Mouse (Mus musculus): ENCODE results near the gene Ereg. TPM values are rescaled to one million over a fixed set of nuclear protein-coding genes. Genes with fewer than 3 reads are reported as not detected.

Gene Ereg
- total RNA-seq (2017): 0.23 TPM in 1 of 2 replicates, not detected in the other

- ATAC-seq (ENCODE audit: extremely low read depth, insufficient number of reproducible peaks, low FRiP score, poor library complexity, severe bottlenecking): no peak
These were observed at the start of gene Ereg for GRCm38 (mm10) chr5:91074450-91074950. Ereg (plus strand) TSS chr5:91074622.

- no peak for ATAC-seq (ENCODE audit: extremely low read depth, insufficient number of reproducible peaks, low FRiP score, poor library complexity, severe bottlenecking)
These were observed 47.3 kb upstream of the Ereg start, which contains the start of gene Epgn for GRCm38 (mm10) chr5:91027164-91027563. Epgn (plus strand) TSS chr5:91027464.

- ATAC-seq (ENCODE audit: extremely low read depth, insufficient number of reproducible peaks, low FRiP score, poor library complexity, severe bottlenecking): no peak
These were observed 46.6 kb upstream of the Ereg start for GRCm38 (mm10) chr5:91027840-91028239.

- ATAC-seq (ENCODE audit: extremely low read depth, insufficient number of reproducible peaks, low FRiP score, poor library complexity, severe bottlenecking): no peak
These were observed 43.8 kb upstream of the Ereg start for GRCm38 (mm10) chr5:91030629-91031028.

- no peak for ATAC-seq (ENCODE audit: extremely low read depth, insufficient number of reproducible peaks, low FRiP score, poor library complexity, severe bottlenecking)
These were observed 39.1 kb upstream of the Ereg start for GRCm38 (mm10) chr5:91035341-91035740.

GRCm38 (mm10) chr5:91036628-91037027 lies 37.8 kb upstream of the Ereg start:
- no peak for ATAC-seq (ENCODE audit: extremely low read depth, insufficient number of reproducible peaks, low FRiP score, poor library complexity, severe bottlenecking)

GRCm38 (mm10) chr5:91037756-91038155 lies 36.7 kb upstream of the Ereg start:
- no peak for ATAC-seq (ENCODE audit: extremely low read depth, insufficient number of reproducible peaks, low FRiP score, poor library complexity, severe bottlenecking)

- ATAC-seq (ENCODE audit: extremely low read depth, insufficient number of reproducible peaks, low FRiP score, poor library complexity, severe bottlenecking): no peak
These were observed 35.9 kb upstream of the Ereg start for GRCm38 (mm10) chr5:91038547-91038946.

GRCm38 (mm10) chr5:91038963-91039362 lies 35.5 kb upstream of the Ereg start:
- ATAC-seq (ENCODE audit: extremely low read depth, insufficient number of reproducible peaks, low FRiP score, poor library complexity, severe bottlenecking): no peak

- no peak for ATAC-seq (ENCODE audit: extremely low read depth, insufficient number of reproducible peaks, low FRiP score, poor library complexity, severe bottlenecking)
These were observed 26.4 kb upstream of the Ereg start for GRCm38 (mm10) chr5:91047987-91048386.

GRCm38 (mm10) chr5:91048397-91048796 lies 26.0 kb upstream of the Ereg start:
- ATAC-seq (ENCODE audit: extremely low read depth, insufficient number of reproducible peaks, low FRiP score, poor library complexity, severe bottlenecking): no peak

- no peak for ATAC-seq (ENCODE audit: extremely low read depth, insufficient number of reproducible peaks, low FRiP score, poor library complexity, severe bottlenecking)
These were observed 2.1 kb upstream of the Ereg start for GRCm38 (mm10) chr5:91072340-91072739.

- no peak for ATAC-seq (ENCODE audit: extremely low read depth, insufficient number of reproducible peaks, low FRiP score, poor library complexity, severe bottlenecking)
These were observed 796 bp upstream of the Ereg start for GRCm38 (mm10) chr5:91073626-91074025.

- ATAC-seq (ENCODE audit: extremely low read depth, insufficient number of reproducible peaks, low FRiP score, poor library complexity, severe bottlenecking): no peak
These were observed 396 bp upstream of the Ereg start for GRCm38 (mm10) chr5:91074026-91074425.

GRCm38 (mm10) chr5:91075021-91075420 lies 599 bp downstream of the Ereg start:
- no peak for ATAC-seq (ENCODE audit: extremely low read depth, insufficient number of reproducible peaks, low FRiP score, poor library complexity, severe bottlenecking)

- no peak for ATAC-seq (ENCODE audit: extremely low read depth, insufficient number of reproducible peaks, low FRiP score, poor library complexity, severe bottlenecking)
These were observed 8.6 kb downstream of the Ereg start for GRCm38 (mm10) chr5:91083016-91083415.

GRCm38 (mm10) chr5:91085291-91085690 lies 10.9 kb downstream of the Ereg start:
- no peak for ATAC-seq (ENCODE audit: extremely low read depth, insufficient number of reproducible peaks, low FRiP score, poor library complexity, severe bottlenecking)

- no peak for ATAC-seq (ENCODE audit: extremely low read depth, insufficient number of reproducible peaks, low FRiP score, poor library complexity, severe bottlenecking)
These were observed 15.9 kb downstream of the Ereg start for GRCm38 (mm10) chr5:91090301-91090700.

GRCm38 (mm10) chr5:91097911-91098614 lies 23.6 kb downstream of the Ereg start:
- no peak for ATAC-seq (ENCODE audit: extremely low read depth, insufficient number of reproducible peaks, low FRiP score, poor library complexity, severe bottlenecking)

- ATAC-seq (ENCODE audit: extremely low read depth, insufficient number of reproducible peaks, low FRiP score, poor library complexity, severe bottlenecking): no peak
These were observed 27.3 kb downstream of the Ereg start for GRCm38 (mm10) chr5:91101742-91102141.

Data from neutrophil, adult 5-6 weeks (primary cell).